Mouse (Mus musculus): ENCODE data around the gene Nid1.
A peak's percentile ranks its signal among the peaks of the same experiment; 100 is the strongest.

The Nid1 gene

GRCm38 (mm10) chr13:13489861-13490260 is 52.5 kb downstream of the Nid1 start:
- no peak for DNase-seq (ENCODE audit: low read depth)

GRCm38 (mm10) chr13:13492151-13492550 is 54.8 kb downstream of the Nid1 start:
- no peak for DNase-seq (ENCODE audit: low read depth)

GRCm38 (mm10) chr13:13493517-13493916 is 56.2 kb downstream of the Nid1 start:
- DNase-seq (ENCODE audit: low read depth) = no peak

- DNase-seq (ENCODE audit: low read depth) = no peak
These were observed 60.7 kb downstream of the Nid1 start for GRCm38 (mm10) chr13:13498022-13498421.

GRCm38 (mm10) chr13:13502406-13502805 is 65.1 kb downstream of the Nid1 start:
- no peak for DNase-seq (ENCODE audit: low read depth)

GRCm38 (mm10) chr13:13503695-13504386 is 66.5 kb downstream of the Nid1 start:
- DNase-seq (ENCODE audit: low read depth) = no peak

- DNase-seq (ENCODE audit: low read depth) = no peak
These were observed 67.7 kb downstream of the Nid1 start for GRCm38 (mm10) chr13:13505063-13505462.

GRCm38 (mm10) chr13:13506556-13506955 is 69.2 kb downstream of the Nid1 start:
- DNase-seq (ENCODE audit: low read depth) = no peak

- no peak for DNase-seq (ENCODE audit: low read depth)
These were observed 77.5 kb downstream of the Nid1 start for GRCm38 (mm10) chr13:13514861-13515260.

GRCm38 (mm10) chr13:13516376-13517225 is 79.2 kb downstream of the Nid1 start:
- peak; percentile 67 for DNase-seq (ENCODE audit: low read depth)

GRCm38 (mm10) chr13:13518114-13518513 is 80.8 kb downstream of the Nid1 start:
- DNase-seq (ENCODE audit: low read depth) = no peak

- no peak for DNase-seq (ENCODE audit: low read depth)
These were observed 83.1 kb downstream of the Nid1 start for GRCm38 (mm10) chr13:13520436-13520835.

GRCm38 (mm10) chr13:13523625-13524584 is 86.6 kb downstream of the Nid1 start:
- no peak for DNase-seq (ENCODE audit: low read depth)

- DNase-seq (ENCODE audit: low read depth) = no peak
These were observed 87.9 kb downstream of the Nid1 start for GRCm38 (mm10) chr13:13525205-13525604.

GRCm38 (mm10) chr13:13525877-13526276 is 88.5 kb downstream of the Nid1 start:
- no peak for DNase-seq (ENCODE audit: low read depth)

GRCm38 (mm10) chr13:13529115-13529542 is 91.8 kb downstream of the Nid1 start:
- no peak for DNase-seq (ENCODE audit: low read depth)

- DNase-seq (ENCODE audit: low read depth) = no peak
These were observed 93.6 kb downstream of the Nid1 start for GRCm38 (mm10) chr13:13530913-13531312.

- no peak for DNase-seq (ENCODE audit: low read depth)
These were observed 94.6 kb downstream of the Nid1 start for GRCm38 (mm10) chr13:13531923-13532322.

GRCm38 (mm10) chr13:13536555-13536954 is 99.2 kb downstream of the Nid1 start:
- DNase-seq (ENCODE audit: low read depth) = no peak

GRCm38 (mm10) chr13:13537272-13538015 is 100.1 kb downstream of the Nid1 start:
- no peak for DNase-seq (ENCODE audit: low read depth)

GRCm38 (mm10) chr13:13538585-13539300 is 101.4 kb downstream of the Nid1 start:
- no peak for DNase-seq (ENCODE audit: low read depth)
